Mouse (Mus musculus): Measurements from ENCODE around the gene Nkx6-1. TPM values are rescaled to one million over a fixed set of nuclear protein-coding genes. Genes with fewer than 3 reads are reported as not detected.

Gene Nkx6-1
- polyA plus RNA-seq, 1 experiment: not detected

DNA sequence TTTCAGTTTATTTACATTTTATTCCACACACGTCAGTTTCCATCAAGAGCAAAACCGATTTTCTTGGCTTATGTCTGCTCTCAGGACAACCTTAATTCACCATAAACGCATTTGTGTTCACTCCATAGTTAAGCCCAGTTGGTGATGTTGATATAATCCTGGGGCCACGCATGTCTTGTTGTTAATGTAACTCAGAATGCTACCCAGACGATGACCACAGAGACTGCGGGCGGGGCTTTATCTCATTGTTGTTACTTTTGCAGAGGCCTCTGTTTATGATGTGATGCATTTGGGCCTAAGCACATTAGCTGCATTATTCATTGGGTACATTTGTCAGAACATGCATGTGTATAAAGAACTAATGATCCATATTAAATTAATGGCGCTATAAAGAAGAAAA lies 19.7 kb downstream of the Nkx6-1 start:
- H3K27ac ChIP-seq (replicated peaks; ENCODE audit: low read depth, low read length): no peak overlapping the region
- no peaks in the 10 kb centered on the region for H3K4me1 ChIP-seq (ENCODE audit: control insufficient read depth, insufficient read depth, insufficient read length, low read length)
- H3K4me3 ChIP-seq (ENCODE audit: insufficient read depth, low read depth, low read length): no peak overlapping the region

- no peak overlapping the region for H3K4me3 ChIP-seq (ENCODE audit: insufficient read depth, low read depth, low read length)
- H3K4me1 ChIP-seq (ENCODE audit: control insufficient read depth, insufficient read depth, insufficient read length, low read length): no peaks in the 10 kb centered on the region
- H3K27ac ChIP-seq (replicated peaks; ENCODE audit: low read depth, low read length): no peak overlapping the region
Measured at GRCm38 (mm10) chr5:101638101-101638500, 26.7 kb downstream of the Nkx6-1 start.

Other genes with a start within 250 kb of the Nkx6-1 start
- gene Cds1, start 100.1 kb upstream of the Nkx6-1 start, polyA plus RNA-seq (2012; ENCODE audit: insufficient read depth, insufficient read length, missing spikeins): 16.3 and 16.4 TPM in 2 replicates